Mouse (Mus musculus): ENCODE measurements around the gene Larp6.

DNA sequence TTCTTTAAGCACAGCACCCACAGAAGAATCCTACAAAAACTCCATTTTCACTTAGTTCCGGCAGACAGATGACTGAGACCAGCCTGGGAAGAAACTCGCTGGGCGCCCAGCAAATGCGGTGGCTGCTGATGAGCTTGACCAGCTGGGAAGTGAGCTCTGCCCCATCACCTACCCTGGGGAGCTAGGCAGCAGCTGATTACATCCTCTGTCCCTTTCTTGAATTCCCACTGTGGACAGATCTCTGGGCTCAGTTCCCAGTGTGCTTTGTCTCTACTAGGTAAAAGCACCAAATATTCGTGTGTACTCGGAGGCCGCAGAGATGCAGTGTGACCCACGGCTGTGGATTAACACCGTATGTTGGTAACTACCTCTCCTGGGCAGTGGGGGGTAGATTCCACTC is 55.6 kb downstream of the Larp6 start:
- TF ChIP-seq CTCF (IDR thresholded peaks at IDR 0.05; ENCODE audit: control insufficient read depth, insufficient read depth, insufficient replicate concordance, low read depth, low read length) (no peak), POLR2A (IDR thresholded peaks at IDR 0.05; ENCODE audit: control insufficient read depth, low read depth, low read length) (no peak)
